Mouse (Mus musculus) thymus, adult 2 months (tissue): ENCODE results near the gene Ext2. TPM values are rescaled to one million over a fixed set of nuclear protein-coding genes. Genes with fewer than 3 reads are reported as not detected.

ENCODE experiments used
- DNase-seq: peaks from one replicate; pipeline ENCODE4 v3.0.0; 2021
- H3K27ac ChIP-seq: fragments of 200-500 bp; 2 replicates; pipeline ENCODE4 v1.5.1; 2012; ENCODE audit warnings: low read length, control low read depth; ENCODE audit not compliant: control insufficient read depth, insufficient read depth
- H3K27me3 ChIP-seq: fragments of 200-500 bp; 2 replicates; pipeline ENCODE4 v1.6.1; 2012; ENCODE audit warnings: mild to moderate bottlenecking, low read length, moderate library complexity, mixed read lengths; ENCODE audit not compliant: control insufficient read depth, insufficient read depth
- H3K36me3 ChIP-seq: fragments of 200-500 bp; 2 replicates; pipeline ENCODE4 v1.6.1; 2012; ENCODE audit warnings: mild to moderate bottlenecking, low read length, moderate library complexity; ENCODE audit not compliant: control insufficient read depth, insufficient read depth
- H3K4me1 ChIP-seq: fragments of 200-500 bp; replicated peaks from 2 replicates; pipeline ENCODE4 v1.6.1; 2012; ENCODE audit warnings: low read length; ENCODE audit not compliant: control insufficient read depth, insufficient read depth
- H3K4me3 ChIP-seq: fragments of 200-500 bp; 2 replicates; pipeline ENCODE4 v1.5.1; 2012; ENCODE audit warnings: mild to moderate bottlenecking, low read length, control low read depth, moderate library complexity; ENCODE audit not compliant: control insufficient read depth, insufficient read depth
- CTCF ChIP-seq: fragments of 200-500 bp; IDR thresholded peaks from 2 replicates; pipeline ENCODE4 v1.5.1; 2012; ENCODE audit warnings: mild to moderate bottlenecking, control low read depth, low read length, moderate library complexity, borderline replicate concordance; ENCODE audit not compliant: control insufficient read depth, poor library complexity, insufficient read depth; ENCODE audit errors: extremely low read depth
- POLR2A ChIP-seq: fragments of 200-500 bp; IDR thresholded peaks from 2 replicates; pipeline ENCODE4 v1.6.1; 2012; ENCODE audit warnings: mild to moderate bottlenecking, low read length, control low read depth, moderate library complexity; ENCODE audit not compliant: control insufficient read depth, poor library complexity, insufficient read depth; ENCODE audit errors: extremely low read depth
- WGBS: fragments of 180-500 bp; shearing (Covaris S2); methylation state at CpG from one replicate; pipeline ENCODE4 v1.1.7; 2018; 5-methylcytosine and 5-hydroxymethylcytosine counted together
- polyA plus RNA-seq: library from polyadenylated mRNA; depleted of rRNA; stranded (reverse); fragments of >200 nt; gene quantifications from 2 replicates; pipeline ENCODE4 v1.2.3, GENCODE M21; 2012

Gene Ext2
- polyA plus RNA-seq, 1 experiment = 46.6 TPM

- no peak overlapping the region for H3K4me3 ChIP-seq
- TF ChIP-seq POLR2A (no peak), CTCF (no peak)
- H3K36me3 ChIP-seq = no peaks in the 10 kb centered on the region; the same call in 1 of the 2 replicates
- no peaks in the 10 kb centered on the region for H3K27me3 ChIP-seq
- peaks cover 14% of the 10 kb centered on the region for H3K4me1 ChIP-seq
- H3K27ac ChIP-seq = no peak overlapping the region
- DNase-seq = no peak
- 87% methylated on average over 2 of the region's 2 CpGs for WGBS
These were observed 123.0 kb downstream of the Ext2 start for GRCm38 (mm10) chr2:93699346-93699745.

- DNase-seq = peak; percentile 16
- TF ChIP-seq CTCF (no peak), POLR2A (no peak)
- Histone ChIP-seq H3K4me3 (peak overlapping the region; percentile 20), H3K27ac (no peak overlapping the region), H3K36me3 (no peaks in the 10 kb centered on the region), H3K27me3 (no peaks in the 10 kb centered on the region), H3K4me1 (peaks cover 14% of the 10 kb centered on the region)
- 66% methylated on average over 10 of the region's 10 CpGs for WGBS
These were observed 126.2 kb downstream of the Ext2 start for GRCm38 (mm10) chr2:93696181-93696641.

- Histone ChIP-seq H3K27ac (no peak overlapping the region), H3K27me3 (no peaks in the 10 kb centered on the region), H3K36me3 (no peaks in the 10 kb centered on the region), H3K4me1 (peaks cover 14% of the 10 kb centered on the region), H3K4me3 (no peak overlapping the region)
- TF ChIP-seq CTCF = no peak
- TF ChIP-seq POLR2A = no peak
- DNase-seq = no peak
- 92% methylated on average over 4 of the region's 4 CpGs for WGBS
These were observed 129.3 kb downstream of the Ext2 start for GRCm38 (mm10) chr2:93693101-93693500.

- TF ChIP-seq CTCF = no peak
- no peak for TF ChIP-seq POLR2A
- H3K27me3 ChIP-seq = no peaks in the 10 kb centered on the region
- H3K36me3 ChIP-seq = no peaks in the 10 kb centered on the region
- H3K4me3 ChIP-seq = no peak overlapping the region
- no peak overlapping the region for H3K27ac ChIP-seq
- no peak for DNase-seq
- 93% methylated on average over 9 of the region's 9 CpGs for WGBS
- no peaks in the 10 kb centered on the region for H3K4me1 ChIP-seq
These were observed 132.1 kb downstream of the Ext2 start for GRCm38 (mm10) chr2:93690064-93690930.

GRCm38 (mm10) chr2:93683674-93684073 lies 138.7 kb downstream of the Ext2 start:
- H3K27ac ChIP-seq = no peak overlapping the region
- H3K4me1 ChIP-seq = no peaks in the 10 kb centered on the region
- H3K4me3 ChIP-seq = no peak overlapping the region
- 81% methylated on average over 8 of the region's 8 CpGs for WGBS
- no peak for DNase-seq
- TF ChIP-seq POLR2A (no peak), CTCF (no peak)
- no peaks in the 10 kb centered on the region for H3K36me3 ChIP-seq
- no peaks in the 10 kb centered on the region for H3K27me3 ChIP-seq

GRCm38 (mm10) chr2:93682601-93683202 lies 139.7 kb downstream of the Ext2 start:
- no peak overlapping the region for H3K4me3 ChIP-seq
- H3K27me3 ChIP-seq = no peaks in the 10 kb centered on the region
- H3K36me3 ChIP-seq = no peaks in the 10 kb centered on the region
- H3K27ac ChIP-seq = no peak overlapping the region
- no peak for DNase-seq
- TF ChIP-seq POLR2A (no peak), CTCF (no peak)
- WGBS = 77% methylated on average over 7 of the region's 7 CpGs
- H3K4me1 ChIP-seq = no peaks in the 10 kb centered on the region
